Mouse (Mus musculus) frontal cortex, postnatal 10 days (tissue): Measurements from ENCODE around the gene Ifnl2.
A peak's percentile ranks its signal among the peaks of the same experiment; 100 is the strongest.

Experiments used
- DNase-seq, 2 experiments: peaks; one replicate each; pipeline ENCODE4 v3.0.0; 2022; ENCODE audit warnings: low spot score in 2 of 2, mixed read lengths in 1 of 2

The Ifnl2 gene

GRCm38 (mm10) chr7:28490903-28491302 lies 19.4 kb downstream of the Ifnl2 start:
- DNase-seq = no peak

- no peak for DNase-seq
These were observed 19.8 kb downstream of the Ifnl2 start for GRCm38 (mm10) chr7:28490410-28490809.

- no peak for DNase-seq
These were observed 22.2 kb downstream of the Ifnl2 start for GRCm38 (mm10) chr7:28488030-28488491.

- DNase-seq = no peak
These were observed 26.1 kb downstream of the Ifnl2 start for GRCm38 (mm10) chr7:28484192-28484591.

- DNase-seq = no peak
These were observed 27.4 kb downstream of the Ifnl2 start for GRCm38 (mm10) chr7:28482854-28483253.

- DNase-seq = no peak
These were observed 31.4 kb downstream of the Ifnl2 start for GRCm38 (mm10) chr7:28478854-28479253.

- DNase-seq = no peak
These were observed 32.9 kb downstream of the Ifnl2 start for GRCm38 (mm10) chr7:28477363-28477762.

- DNase-seq = no peak
These were observed 34.1 kb downstream of the Ifnl2 start for GRCm38 (mm10) chr7:28476191-28476590.

- peak in 1 of 2 experiments; percentile 30 for DNase-seq
These were observed 43.0 kb downstream of the Ifnl2 start for GRCm38 (mm10) chr7:28467213-28467751.

- DNase-seq = no peak
These were observed 43.5 kb downstream of the Ifnl2 start for GRCm38 (mm10) chr7:28466721-28467212.

- peak; percentile 85 to 87 for DNase-seq
These were observed 45.6 kb downstream of the Ifnl2 start for GRCm38 (mm10) chr7:28464416-28465212.

GRCm38 (mm10) chr7:28462769-28463168 lies 47.5 kb downstream of the Ifnl2 start:
- no peak for DNase-seq

GRCm38 (mm10) chr7:28460361-28460760 lies 49.9 kb downstream of the Ifnl2 start:
- no peak for DNase-seq
